Mouse (Mus musculus) stomach, postnatal 0 days (tissue): ENCODE measurements at regions not wholly inside any gene's neighbourhood (a gene's known extent, or its start where the extent isn't known, plus 50 kb on each side); places are given as distances from the start of the nearest gene placed in this dataset.

ENCODE experiments used
- CTCF ChIP-seq: IDR thresholded peaks from 2 replicates; pipeline ENCODE4 v1.5.1; 2016; ENCODE audit warnings: antibody characterized with exemption, low read depth, mild to moderate bottlenecking, moderate library complexity
- EP300 ChIP-seq: optimal IDR thresholded peaks from 2 replicates; pipeline ENCODE3; 2016; ENCODE audit warnings: antibody characterized with exemption

GRCm38 (mm10) chr16:49635506-49635905, 63.5 kb upstream of the Ift57 start:
- no peak for TF ChIP-seq CTCF
- no peak for TF ChIP-seq EP300
